Mouse (Mus musculus) testis, adult 2 months (tissue): ENCODE measurements around the gene Gm5431. TPM values are rescaled to one million over a fixed set of nuclear protein-coding genes. Genes with fewer than 3 reads are reported as not detected.

Experiments used
- H3K27ac ChIP-seq: fragments of 200-500 bp; 2 replicates; pipeline ENCODE4 v1.5.1; 2012; ENCODE audit warnings: low read depth, low read length; ENCODE audit not compliant: control insufficient read depth, insufficient read depth
- H3K27me3 ChIP-seq: fragments of 200-500 bp; 2 replicates; pipeline ENCODE4 v1.6.1; 2012; ENCODE audit warnings: mild to moderate bottlenecking, low read length, moderate library complexity; ENCODE audit not compliant: control insufficient read depth, insufficient read depth
- H3K36me3 ChIP-seq: fragments of 200-500 bp; 2 replicates; pipeline ENCODE4 v1.6.1; 2012; ENCODE audit warnings: mild to moderate bottlenecking, low read length; ENCODE audit not compliant: control insufficient read depth, insufficient read depth
- H3K4me1 ChIP-seq: fragments of 200-500 bp; 2 replicates; pipeline ENCODE4 v1.6.1; 2012; ENCODE audit warnings: low read length; ENCODE audit not compliant: control insufficient read depth, insufficient read depth
- H3K4me3 ChIP-seq: fragments of 200-500 bp; 2 replicates; pipeline ENCODE4 v1.5.1; 2012; ENCODE audit warnings: low read depth, mild to moderate bottlenecking, low read length, moderate library complexity, mixed read lengths; ENCODE audit not compliant: control insufficient read depth
- CTCF ChIP-seq: fragments of 200-500 bp; IDR thresholded peaks from 2 replicates; pipeline ENCODE4 v1.5.1; 2012; ENCODE audit warnings: low read depth, mild to moderate bottlenecking, inconsistent platforms, low read length, moderate library complexity; ENCODE audit not compliant: control insufficient read depth, insufficient read depth, insufficient replicate concordance
- POLR2A ChIP-seq: fragments of 200-500 bp; IDR thresholded peaks from 2 replicates; pipeline ENCODE4 v1.6.1; 2012; ENCODE audit warnings: low read depth, mild to moderate bottlenecking, inconsistent platforms, low read length, moderate library complexity; ENCODE audit not compliant: control insufficient read depth
- polyA plus RNA-seq: library from polyadenylated mRNA; depleted of rRNA; stranded (reverse); fragments of >200 nt; gene quantifications from 2 replicates; pipeline ENCODE4 v1.2.3, GENCODE M21; 2012; rRNA removed

The Gm5431 gene
- polyA plus RNA-seq, 1 experiment = 0.05 TPM

DNA sequence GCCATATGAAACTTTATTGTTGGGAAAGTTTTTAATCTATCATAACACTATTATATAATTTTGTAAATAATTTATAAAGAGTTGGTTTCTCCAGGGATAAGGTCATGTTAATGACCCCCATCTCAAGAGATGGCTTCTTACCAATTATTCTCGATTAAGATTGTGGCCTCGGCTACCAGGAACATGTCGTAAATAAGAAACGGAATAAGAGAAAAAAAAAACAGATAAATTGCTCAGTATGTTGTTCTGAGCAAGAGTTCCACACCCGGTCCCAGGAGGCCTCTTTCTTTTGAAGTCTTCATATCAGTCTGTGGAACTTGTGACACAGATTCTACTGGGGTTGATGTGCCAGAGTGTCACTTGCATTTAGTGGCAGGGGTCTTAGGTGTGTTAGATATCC is 60.8 kb downstream of the Gm5431 start:
- TF ChIP-seq CTCF = no peak
- TF ChIP-seq POLR2A = no peak
- H3K4me3 ChIP-seq = no peak overlapping the region
- H3K4me1 ChIP-seq = peaks cover 8% of the 10 kb centered on the region
- no peaks in the 10 kb centered on the region for H3K27me3 ChIP-seq
- no peaks in the 10 kb centered on the region for H3K36me3 ChIP-seq
- no peak overlapping the region for H3K27ac ChIP-seq

DNA sequence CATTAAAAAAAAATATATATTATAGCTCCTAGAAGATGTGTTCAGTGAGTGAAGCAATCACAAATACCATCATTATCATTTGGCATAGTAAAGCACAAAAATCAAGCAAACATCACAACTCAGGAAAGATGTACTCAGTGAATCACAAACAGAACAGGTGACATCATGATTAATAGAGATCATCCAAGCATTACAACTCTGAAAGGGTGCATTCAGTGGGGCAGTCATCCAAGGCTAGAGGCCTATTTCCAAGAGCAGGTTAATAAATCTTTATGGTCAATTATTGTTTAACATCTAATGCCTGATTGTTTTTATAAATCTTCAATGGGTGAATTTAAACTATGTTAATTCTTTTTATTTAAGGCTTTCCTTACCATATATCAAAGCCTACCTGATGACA is 61.2 kb downstream of the Gm5431 start:
- no peak overlapping the region for H3K4me3 ChIP-seq
- no peak for TF ChIP-seq POLR2A
- TF ChIP-seq CTCF = no peak
- H3K27ac ChIP-seq = no peak overlapping the region
- H3K36me3 ChIP-seq = no peaks in the 10 kb centered on the region
- peaks cover 8% of the 10 kb centered on the region for H3K4me1 ChIP-seq
- H3K27me3 ChIP-seq = no peaks in the 10 kb centered on the region

DNA sequence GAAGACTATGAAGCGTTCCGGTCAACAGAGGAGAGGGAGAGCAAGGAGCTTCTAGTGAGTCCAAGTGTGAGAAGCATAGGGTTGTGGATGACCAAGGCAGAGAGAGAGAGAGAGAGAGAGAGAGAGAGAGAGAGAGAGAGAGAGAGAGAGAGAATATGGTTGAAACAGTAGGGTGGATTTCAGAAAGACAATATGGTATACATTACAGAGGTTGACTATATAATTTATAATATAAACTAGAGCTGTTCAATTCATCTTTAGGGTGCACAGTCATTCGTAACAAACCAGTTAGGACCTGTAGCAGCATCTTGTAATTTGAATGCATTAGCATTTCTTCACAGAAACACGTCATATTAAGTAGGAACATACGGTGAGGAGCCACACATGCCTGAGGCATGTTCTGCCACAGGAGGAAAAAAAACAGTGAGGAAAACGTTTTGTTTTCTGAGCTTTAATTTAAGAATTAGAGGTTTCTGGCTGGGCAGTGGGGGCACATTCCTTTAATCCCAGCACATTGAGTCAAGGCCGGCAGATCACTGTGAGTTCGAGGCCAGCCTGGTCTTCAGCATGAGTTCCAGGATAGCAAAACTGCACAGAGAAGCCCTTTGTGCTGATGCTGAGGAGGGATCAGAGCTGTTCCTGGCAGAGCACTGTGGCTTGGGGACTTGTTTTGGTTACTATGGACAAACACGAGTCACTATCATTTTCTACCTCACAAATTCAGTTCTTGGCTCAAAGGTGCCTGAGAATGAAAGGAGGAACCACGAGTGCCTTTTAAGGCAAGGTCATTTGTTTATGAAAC is 62.9 kb downstream of the Gm5431 start:
- Histone ChIP-seq H3K27me3 (no peaks in the 10 kb centered on the region), H3K4me3 (no peak overlapping the region), H3K36me3 (no peaks in the 10 kb centered on the region), H3K27ac (no peak overlapping the region), H3K4me1 (peaks cover 9% of the 10 kb centered on the region)
- TF ChIP-seq CTCF = no peak
- no peak for TF ChIP-seq POLR2A

DNA sequence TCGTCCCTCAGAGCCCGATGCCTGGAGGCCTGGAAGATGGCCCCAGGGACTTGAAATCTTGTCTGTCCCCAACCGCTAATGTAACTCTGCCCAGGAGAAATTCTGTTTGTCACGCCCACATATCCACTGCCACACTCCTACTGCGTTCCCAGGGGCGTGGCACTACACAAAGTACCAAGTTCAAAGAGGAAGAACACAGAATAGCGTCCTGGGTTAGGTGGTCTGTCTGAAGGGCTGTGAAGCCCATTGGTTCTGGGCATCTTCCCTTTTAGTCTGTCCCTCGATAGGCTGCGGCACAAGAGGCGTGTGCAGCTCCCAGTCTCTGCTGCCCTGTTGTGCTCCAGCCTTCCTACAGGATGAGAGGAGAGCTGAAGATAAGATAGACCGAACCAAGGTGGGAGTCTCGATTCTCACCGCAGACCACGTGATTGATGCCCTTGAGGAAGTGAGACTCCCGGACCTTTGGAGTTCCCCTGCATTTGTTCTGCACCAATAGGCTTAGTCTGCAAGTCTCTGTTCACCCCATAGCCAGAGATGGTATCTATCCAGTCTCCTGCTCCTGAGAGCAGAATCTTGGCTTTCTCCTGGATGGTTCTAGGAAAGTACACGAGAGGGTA is 63.7 kb downstream of the Gm5431 start:
- Histone ChIP-seq H3K36me3 (no peaks in the 10 kb centered on the region), H3K4me3 (peak overlapping the region; percentile 82), H3K27ac (peak overlapping the region; percentile 59), H3K4me1 (peaks cover 10% of the 10 kb centered on the region), H3K27me3 (no peaks in the 10 kb centered on the region)
- TF ChIP-seq CTCF (no peak), POLR2A (peak; percentile 60; the same call in 1 of the 2 replicates)

Other genes starting within 250 kb of the Gm5431 start
- gene Rack1, start 101.9 kb downstream of the Gm5431 start, polyA plus RNA-seq = 208 and 217 TPM in 2 replicates
- 85.7 and 95.5 TPM in 2 replicates for gene Trim41, start 84.9 kb downstream of the Gm5431 start, polyA plus RNA-seq
- gene Trim7, start 76.1 kb downstream of the Gm5431 start, polyA plus RNA-seq = 16.3 and 18.3 TPM in 2 replicates
- gene Gm12184, start 75.6 kb downstream of the Gm5431 start, polyA plus RNA-seq = 4.8 and 7.2 TPM in 2 replicates
- gene Irgm1, start 30.5 kb downstream of the Gm5431 start, polyA plus RNA-seq = 0.75 and 0.78 TPM in 2 replicates
- gene Psme2b, start 44.0 kb upstream of the Gm5431 start, polyA plus RNA-seq = 0.53 and 0.67 TPM in 2 replicates
- not detected in 2 replicates for gene Olfr56, start 76.7 kb upstream of the Gm5431 start, polyA plus RNA-seq
- gene 9930111J21Rik1, start 77.2 kb upstream of the Gm5431 start, polyA plus RNA-seq = 0.12 TPM in 1 of 2 replicates, not detected in the other
- not detected in 2 replicates for gene Gm12185, start 90.0 kb upstream of the Gm5431 start, polyA plus RNA-seq
- 0.51 and 0.58 TPM in 2 replicates for gene Tgtp1, start 92.0 kb upstream of the Gm5431 start, polyA plus RNA-seq
- 0.35 TPM in 2 replicates for gene 9930111J21Rik2, start 149.0 kb upstream of the Gm5431 start, polyA plus RNA-seq
- 0.08 and 0.63 TPM in 2 replicates for gene Tgtp2, start 162.0 kb upstream of the Gm5431 start, polyA plus RNA-seq
- gene Ifi47, start 174.4 kb upstream of the Gm5431 start, polyA plus RNA-seq = 0.37 and 0.42 TPM in 2 replicates
- not detected in 2 replicates for gene Olfr1396, start 212.7 kb upstream of the Gm5431 start, polyA plus RNA-seq
- not detected in 2 replicates for gene Olfr1395, start 240.1 kb upstream of the Gm5431 start, polyA plus RNA-seq